Mouse (Mus musculus): ENCODE measurements around the gene Sowahd. TPM values are rescaled to one million over a fixed set of nuclear protein-coding genes. Genes with fewer than 3 reads are reported as not detected.

The Sowahd gene
- total RNA-seq, 2 experiments from 2014 or later: not detected

DNA sequence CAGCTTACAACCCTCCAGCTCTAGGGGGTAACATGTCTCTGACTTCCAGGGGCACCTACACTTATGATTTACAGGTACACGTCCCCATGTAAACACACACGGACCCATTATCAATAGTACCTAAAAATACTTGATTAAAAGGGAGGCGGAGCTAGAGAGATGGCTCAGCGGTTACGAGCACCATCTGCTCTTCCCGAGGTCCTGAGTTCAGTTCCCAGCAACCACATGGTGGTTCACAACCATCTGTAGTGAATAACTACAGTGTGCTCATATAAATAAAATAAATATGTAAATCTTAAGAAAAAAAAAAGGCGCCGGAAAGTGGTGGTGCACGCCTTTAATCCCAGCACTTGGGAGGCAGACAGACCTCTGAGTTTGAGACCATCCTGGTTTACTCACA is 37.0 kb downstream of the Sowahd start:
- ATAC-seq (replicated peaks; ENCODE audit: low FRiP score, poor library complexity, severe bottlenecking): peak; percentile 54; the same call in 1 of the 2 replicates

DNA sequence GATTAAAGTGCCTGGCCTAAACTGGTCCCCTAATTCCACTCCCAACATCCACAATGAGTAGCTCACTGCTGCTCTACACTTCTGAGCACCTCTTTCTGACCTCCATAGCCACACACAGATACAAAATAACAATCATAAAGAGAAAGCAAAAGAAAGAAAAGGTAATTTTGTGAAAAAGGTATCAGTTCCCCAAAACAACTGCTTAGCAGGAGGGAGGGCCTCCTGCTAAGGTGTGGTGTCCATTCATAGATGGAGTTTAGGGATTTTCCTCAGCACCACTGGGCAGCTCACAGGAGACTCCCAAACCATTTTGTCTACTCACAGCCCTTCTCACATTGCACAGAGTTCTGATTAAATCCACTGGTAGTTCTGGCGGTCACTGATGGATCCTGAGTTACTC is 40.1 kb downstream of the Sowahd start:
- no peak for ATAC-seq (replicated peaks; ENCODE audit: low FRiP score, poor library complexity, severe bottlenecking)

DNA sequence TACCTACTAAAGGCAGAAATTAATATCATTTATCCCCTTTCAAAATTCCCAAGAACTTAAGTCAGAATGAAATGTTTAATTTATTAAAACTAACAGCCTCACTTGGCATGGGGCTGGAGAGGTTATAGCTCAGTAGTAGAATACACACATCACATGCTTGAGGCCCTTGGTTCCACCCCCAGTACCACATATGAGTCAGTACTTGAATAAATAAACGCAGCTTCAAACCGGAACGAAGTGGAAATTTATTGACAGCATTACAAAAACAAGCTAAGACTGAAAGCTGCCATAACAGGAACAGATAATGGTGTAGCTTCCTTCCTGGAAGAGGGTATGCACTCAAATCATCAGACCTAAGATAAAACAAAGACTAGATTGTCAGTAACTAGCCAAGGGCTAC is 42.8 kb downstream of the Sowahd start:
- no peak for ATAC-seq (replicated peaks; ENCODE audit: low FRiP score, poor library complexity, severe bottlenecking)

DNA sequence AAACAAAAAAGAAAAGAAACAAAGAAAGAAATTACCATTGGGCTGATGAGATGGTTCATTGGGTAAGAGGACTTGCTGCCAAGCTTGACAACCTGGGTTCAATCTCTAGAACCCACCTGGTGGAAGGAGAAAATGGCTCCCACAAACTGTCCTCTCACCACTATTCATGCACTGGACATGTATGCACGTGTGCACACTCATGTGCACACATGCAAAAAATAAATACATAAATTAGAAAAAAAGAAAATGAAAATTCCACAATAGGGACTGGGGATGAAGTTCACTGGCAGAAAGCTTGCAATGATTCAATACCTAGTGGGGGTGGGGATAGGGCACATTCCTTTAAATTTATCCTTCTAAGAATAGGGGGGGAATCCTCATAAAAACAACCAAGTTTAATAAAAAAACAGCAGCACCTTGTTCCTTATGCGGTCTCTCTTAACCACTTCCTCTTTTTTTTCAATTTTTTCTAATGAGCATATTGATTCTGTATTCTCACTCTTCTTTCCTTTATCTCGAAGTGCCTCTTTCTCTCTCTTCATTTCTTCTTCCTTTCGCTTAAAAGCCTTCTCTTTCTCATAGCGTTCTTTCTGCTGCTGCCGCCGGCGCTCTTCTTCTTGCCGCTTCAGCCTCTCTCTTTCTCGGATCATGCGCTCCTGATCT is 46.6 kb downstream of the Sowahd start:
- no peak for ATAC-seq (replicated peaks; ENCODE audit: low FRiP score, poor library complexity, severe bottlenecking)

DNA sequence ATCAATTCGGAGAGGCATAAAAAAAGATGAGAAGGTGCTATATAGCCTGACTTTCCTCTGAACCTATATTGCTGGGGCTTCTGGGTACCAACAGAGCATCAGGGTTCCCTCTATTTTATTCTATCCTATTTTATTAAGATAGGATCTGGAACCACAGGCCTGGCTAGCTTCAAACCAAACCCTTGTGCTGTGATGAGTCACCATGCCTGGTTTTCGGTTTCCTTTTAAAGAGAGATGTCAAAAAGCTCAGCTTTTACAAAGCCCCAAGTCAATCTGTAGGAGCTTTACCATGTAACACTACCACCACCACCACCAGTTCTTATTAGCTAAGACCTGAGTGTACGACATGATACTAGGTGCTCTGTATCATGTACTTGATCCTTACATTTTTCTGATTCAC is 50.0 kb downstream of the Sowahd start:
- no peak for ATAC-seq (replicated peaks; ENCODE audit: low FRiP score, poor library complexity, severe bottlenecking)

Other genes starting within 250 kb of the Sowahd start
- gene Ube2a, start 174.9 kb upstream of the Sowahd start, total RNA-seq (2015; ENCODE audit: low replicate concordance): 16.7 and 39.9 TPM in 2 replicates
- 4.3 and 19.9 TPM in 2 replicates for gene Ube2a, start 174.9 kb upstream of the Sowahd start, total RNA-seq (2017; ENCODE audit: low replicate concordance)
- 9.2 and 22.2 TPM in 2 replicates for gene C330007P06Rik, start 174.7 kb upstream of the Sowahd start, total RNA-seq (2015; ENCODE audit: low replicate concordance)
- gene C330007P06Rik, start 174.7 kb upstream of the Sowahd start, total RNA-seq (2017; ENCODE audit: low replicate concordance): 17.7 and 23.5 TPM in 2 replicates
- 3.1 and 8.5 TPM in 2 replicates for gene Nkrf, start 145.9 kb upstream of the Sowahd start, total RNA-seq (2015; ENCODE audit: low replicate concordance)
- 0.34 and 3.9 TPM in 2 replicates for gene Nkrf, start 145.9 kb upstream of the Sowahd start, total RNA-seq (2017; ENCODE audit: low replicate concordance)
- 8.6 and 12.5 TPM in 2 replicates for gene Sept6, start 57.1 kb upstream of the Sowahd start, total RNA-seq (2015; ENCODE audit: low replicate concordance)
- gene Sept6, start 57.1 kb upstream of the Sowahd start, total RNA-seq (2017; ENCODE audit: low replicate concordance): 4.5 and 7.1 TPM in 2 replicates
- 374 and 391 TPM in 2 replicates for gene Rpl39, start 36.6 kb downstream of the Sowahd start, total RNA-seq (2015; ENCODE audit: low replicate concordance)
- 399 and 493 TPM in 2 replicates for gene Rpl39, start 36.6 kb downstream of the Sowahd start, total RNA-seq (2017; ENCODE audit: low replicate concordance)
- gene Upf3b, start 61.5 kb downstream of the Sowahd start, total RNA-seq (2015; ENCODE audit: low replicate concordance): 12.7 and 21.7 TPM in 2 replicates
- 30.8 and 32.2 TPM in 2 replicates for gene Upf3b, start 61.5 kb downstream of the Sowahd start, total RNA-seq (2017; ENCODE audit: low replicate concordance)
- 6.5 and 8.3 TPM in 2 replicates for gene Nkap, start 78.0 kb downstream of the Sowahd start, total RNA-seq (2015; ENCODE audit: low replicate concordance)
- gene Nkap, start 78.0 kb downstream of the Sowahd start, total RNA-seq (2017; ENCODE audit: low replicate concordance): 23.4 and 38.3 TPM in 2 replicates
- gene Akap14, start 120.0 kb downstream of the Sowahd start, total RNA-seq (2015; ENCODE audit: low replicate concordance): not detected in 2 replicates
- not detected in 2 replicates for gene Akap14, start 120.0 kb downstream of the Sowahd start, total RNA-seq (2017; ENCODE audit: low replicate concordance)
- gene Ndufa1, start 142.3 kb downstream of the Sowahd start, total RNA-seq (2015; ENCODE audit: low replicate concordance): 46.7 and 47.0 TPM in 2 replicates
- 26.6 and 36.0 TPM in 2 replicates for gene Ndufa1, start 142.3 kb downstream of the Sowahd start, total RNA-seq (2017; ENCODE audit: low replicate concordance)
- 1.3 TPM in 1 of 2 replicates, not detected in the other for gene Rnf113a1, start 142.4 kb downstream of the Sowahd start, total RNA-seq (2015; ENCODE audit: low replicate concordance)
- gene Rnf113a1, start 142.4 kb downstream of the Sowahd start, total RNA-seq (2017; ENCODE audit: low replicate concordance): 0.56 and 1.0 TPM in 2 replicates
- gene Gm9, start 162.2 kb downstream of the Sowahd start, total RNA-seq (2015; ENCODE audit: low replicate concordance): not detected in 2 replicates
- gene Gm9, start 162.2 kb downstream of the Sowahd start, total RNA-seq (2017; ENCODE audit: low replicate concordance): 0.70 TPM in 1 of 2 replicates, not detected in the other
- gene Rhox1, start 173.4 kb downstream of the Sowahd start, total RNA-seq (2015; ENCODE audit: low replicate concordance): not detected in 2 replicates
- gene Rhox1, start 173.4 kb downstream of the Sowahd start, total RNA-seq (2017; ENCODE audit: low replicate concordance): not detected in 2 replicates
- not detected in 2 replicates for gene Rhox2a, start 196.1 kb downstream of the Sowahd start, total RNA-seq (2015; ENCODE audit: low replicate concordance)
- not detected in 2 replicates for gene Rhox2a, start 196.1 kb downstream of the Sowahd start, total RNA-seq (2017; ENCODE audit: low replicate concordance)
- gene Rhox3a, start 201.1 kb downstream of the Sowahd start, total RNA-seq (2015; ENCODE audit: low replicate concordance): not detected in 2 replicates
- gene Rhox3a, start 201.1 kb downstream of the Sowahd start, total RNA-seq (2017; ENCODE audit: low replicate concordance): not detected in 2 replicates
- gene Rhox4a, start 216.5 kb downstream of the Sowahd start, total RNA-seq (2015; ENCODE audit: low replicate concordance): not detected in 2 replicates
- gene Rhox4a, start 216.5 kb downstream of the Sowahd start, total RNA-seq (2017; ENCODE audit: low replicate concordance): not detected in 2 replicates

Measured in erythroblast, adult 5-6 weeks (primary cell).